ENCODE assay signal across 8 mouse cellular contexts in the genomic region with DNA sequence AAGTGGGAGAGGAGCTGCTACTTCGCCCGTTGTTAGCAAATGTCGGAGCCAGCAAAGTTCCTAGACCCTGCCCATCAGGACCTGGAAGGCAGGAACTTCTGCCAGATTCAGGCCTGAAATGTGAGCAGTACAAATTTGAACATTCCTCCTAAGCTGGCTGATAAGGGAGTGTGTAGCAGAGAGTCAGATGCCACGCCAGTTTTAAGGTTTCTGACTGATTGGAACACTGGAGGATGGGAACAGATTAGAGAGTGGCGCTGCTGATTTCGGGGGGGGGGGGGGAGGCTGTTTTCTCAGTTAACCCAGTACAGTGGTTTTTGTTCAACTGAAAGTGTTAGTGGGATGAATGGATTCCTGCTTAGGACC. TPM values are rescaled to one million over a fixed set of nuclear protein-coding genes. Genes with fewer than 3 reads are reported as not detected.
DNase-seq lines count a peak whose midpoint lies in the region; ATAC-seq and TF ChIP-seq lines count a peak whose summit lies in the region.

No protein-coding gene starts in this region.

- 2% methylated on average over 6 of the region's 6 CpGs for WGBS in heart, embryonic 12.5 days
- WGBS in forebrain, embryonic 15.5 days: 3% methylated on average over 6 of the region's 6 CpGs
- under 1% methylated on average over 6 of the region's 6 CpGs for WGBS in liver, postnatal 0 days (ENCODE audit: insufficient replicate concordance)

- TF ChIP-seq EP300 in ES-Bruce4 (IDR thresholded peaks at IDR 0.05; ENCODE audit: insufficient read depth, low read depth, low read length): no peak
- TF ChIP-seq EP300 in liver, postnatal 0 days (IDR thresholded peaks at IDR 0.05; ENCODE audit: low read depth): no peak

- 0 out of 2 replicates have a peak, but pooled peaks have one; percentile 2 for ATAC-seq in heart, embryonic 12.5 days (ENCODE audit: insufficient number of reproducible peaks, low FRiP score)
- ATAC-seq in forebrain, embryonic 15.5 days (replicated peaks): no peak
- ATAC-seq in liver, postnatal 0 days: no peak
- no peak for ATAC-seq in activated CD4-positive, CD25-positive, alpha-beta regulatory T cell, adult 4 months

- no peaks in the 10 kb centered on the region for H3K9me3 ChIP-seq in heart, embryonic 12.5 days (replicated peaks)
- no peaks in the 10 kb centered on the region for H3K9me3 ChIP-seq in ES-Bruce4 (replicated peaks; ENCODE audit: control insufficient read depth, insufficient read depth, low read length, poor library complexity, severe bottlenecking)
- H3K9me3 ChIP-seq in forebrain, embryonic 15.5 days: no peaks in the 10 kb centered on the region
- H3K9me3 ChIP-seq in liver, postnatal 0 days (ENCODE audit: low read length): no peaks in the 10 kb centered on the region

- intact Hi-C loops in heart, postnatal 14 days (cut with DNase I): loop anchor here (5.0 kb wide), 1 partner anchor 132 kb away; the partner anchor contains the start of genes Rab13 and Rps27

- peak overlapping the region; percentile 99 for H3K9ac ChIP-seq in heart, embryonic 12.5 days
- H3K9ac ChIP-seq in ES-Bruce4 (ENCODE audit: low read depth, poor library complexity, severe bottlenecking): peak overlapping the region; percentile 92
- H3K9ac ChIP-seq in forebrain, embryonic 15.5 days (replicated peaks): peak overlapping the region; percentile 81
- H3K9ac ChIP-seq in liver, postnatal 0 days (replicated peaks): peak overlapping the region; percentile 91

- DNase-seq in heart, postnatal 14 days: no peak
- DNase-seq in liver, postnatal 0 days: no peak
- DNase-seq in cerebellum, adult 9-10 months: no peak
- DNase-seq in left cerebral cortex, adult 9 months (ENCODE audit: low spot score in 2 of 2): no peak

- peak overlapping the region; percentile 99 for H3K27ac ChIP-seq in heart, embryonic 12.5 days (ENCODE audit: poor library complexity, severe bottlenecking)
- peak overlapping the region; percentile 93 for H3K27ac ChIP-seq in ES-Bruce4 (ENCODE audit: insufficient read depth, low read length)
- peak overlapping the region; percentile 93 for H3K27ac ChIP-seq in forebrain, embryonic 15.5 days (replicated peaks)
- H3K27ac ChIP-seq in liver, postnatal 0 days (ENCODE audit: low read depth): peak overlapping the region; percentile 99

- H3K4me3 ChIP-seq in heart, embryonic 12.5 days: peak overlapping the region; percentile 96
- peak overlapping the region; percentile 85 for H3K4me3 ChIP-seq in ES-Bruce4 (ENCODE audit: low read depth, low read length)
- H3K4me3 ChIP-seq in forebrain, embryonic 15.5 days: peak overlapping the region; percentile 88
- H3K4me3 ChIP-seq in liver, postnatal 0 days (ENCODE audit: low read depth, low read length): peak overlapping the region; percentile 91

- peaks cover 59% of the 10 kb centered on the region for H3K4me1 ChIP-seq in heart, embryonic 12.5 days (replicated peaks)
- peaks cover 2% of the 10 kb centered on the region for H3K4me1 ChIP-seq in ES-Bruce4 (ENCODE audit: control insufficient read depth, insufficient read depth, low read length)
- H3K4me1 ChIP-seq in forebrain, embryonic 15.5 days: peaks cover 59% of the 10 kb centered on the region
- peaks cover 51% of the 10 kb centered on the region for H3K4me1 ChIP-seq in liver, postnatal 0 days (ENCODE audit: insufficient read depth)

- H3K4me2 ChIP-seq in heart, embryonic 12.5 days: peak overlapping the region; percentile 90
- H3K4me2 ChIP-seq in forebrain, embryonic 15.5 days (replicated peaks): peak overlapping the region; percentile 63
- peak overlapping the region; percentile 95 for H3K4me2 ChIP-seq in liver, postnatal 0 days (ENCODE audit: low read depth, low read length)

- no peak for TF ChIP-seq CTCF in ES-Bruce4 (IDR thresholded peaks at IDR 0.05; ENCODE audit: low read depth, low read length)
- TF ChIP-seq CTCF in liver, postnatal 0 days (IDR thresholded peaks at IDR 0.05; ENCODE audit: low read depth): no peak

- no peak for TF ChIP-seq POLR2A in ES-Bruce4 (IDR thresholded peaks at IDR 0.05; ENCODE audit: insufficient read depth, low read length)

- no peaks in the 10 kb centered on the region for H3K27me3 ChIP-seq in heart, embryonic 12.5 days (replicated peaks)
- no peaks in the 10 kb centered on the region for H3K27me3 ChIP-seq in ES-Bruce4 (ENCODE audit: control insufficient read depth, insufficient read depth, low read length, poor library complexity, severe bottlenecking)
- no peaks in the 10 kb centered on the region for H3K27me3 ChIP-seq in forebrain, embryonic 15.5 days
- H3K27me3 ChIP-seq in liver, postnatal 0 days (ENCODE audit: insufficient read depth, low read length): no peaks in the 10 kb centered on the region

- 0 out of 2 replicates have a peak, but pooled peaks cover 4% of the 10 kb centered on the region for H3K36me3 ChIP-seq in heart, embryonic 12.5 days
- H3K36me3 ChIP-seq in ES-Bruce4 (ENCODE audit: control insufficient read depth, insufficient read depth, low read length, poor library complexity, severe bottlenecking): no peaks in the 10 kb centered on the region
- no peaks in the 10 kb centered on the region for H3K36me3 ChIP-seq in forebrain, embryonic 15.5 days
- H3K36me3 ChIP-seq in liver, postnatal 0 days (replicated peaks; ENCODE audit: insufficient read depth, low read length): no peaks in the 10 kb centered on the region

RNA-seq across cellular contexts. Expression of gene Tpm3, which starts 8.0 kb away (rescaled TPM):
- 335 and 344 TPM in 2 replicates for polyA plus RNA-seq in heart, embryonic 12.5 days (2016; fragmentation: Nextera tagmentation; extraction: Ambion mirVana)
- total RNA-seq in heart, postnatal 14 days (2021): 10 to 100 TPM; 71.0 to 71.4 TPM
- 286 and 305 TPM in 2 replicates for polyA plus RNA-seq in ES-Bruce4 (2011; ENCODE audit: insufficient read depth, insufficient read length, low read depth, missing spikeins)
- 448 and 450 TPM in 2 replicates for polyA plus RNA-seq in forebrain, embryonic 15.5 days (2015; fragmentation: Nextera tagmentation; extraction: Ambion mirVana)
- 156 and 162 TPM in 2 replicates for polyA plus RNA-seq in liver, postnatal 0 days (2015; fragmentation: Nextera tagmentation; extraction: Ambion mirVana)
- 100 to 1,000 TPM; 850 to 880 TPM for polyA plus RNA-seq in activated CD4-positive, CD25-positive, alpha-beta regulatory T cell, adult 4 months (2017; shearing (Covaris generic))

RNA-seq across cellular contexts. Expression of gene Nup210l, which starts 23.5 kb away (rescaled TPM):
- polyA plus RNA-seq in heart, embryonic 12.5 days (2016; fragmentation: Nextera tagmentation; extraction: Ambion mirVana): 0.33 and 0.40 TPM in 2 replicates
- total RNA-seq in heart, postnatal 14 days (2021): under 1 TPM; 0.12 to 0.14 TPM
- polyA plus RNA-seq in ES-Bruce4 (2011; ENCODE audit: insufficient read depth, insufficient read length, low read depth, missing spikeins): 0.73 and 0.81 TPM in 2 replicates
- polyA plus RNA-seq in forebrain, embryonic 15.5 days (2015; fragmentation: Nextera tagmentation; extraction: Ambion mirVana): 0.23 and 0.29 TPM in 2 replicates
- polyA plus RNA-seq in liver, postnatal 0 days (2015; fragmentation: Nextera tagmentation; extraction: Ambion mirVana): 0.02 and 0.04 TPM in 2 replicates
- polyA plus RNA-seq in activated CD4-positive, CD25-positive, alpha-beta regulatory T cell, adult 4 months (2017; shearing (Covaris generic)): under 1 TPM; 0.15 to 0.37 TPM

RNA-seq across cellular contexts. Expression of gene Ubap2l, which starts 28.1 kb away (rescaled TPM):
- polyA plus RNA-seq in heart, embryonic 12.5 days (2016; fragmentation: Nextera tagmentation; extraction: Ambion mirVana): 178 and 200 TPM in 2 replicates
- 100 to 1,000 TPM; 119 to 130 TPM for total RNA-seq in heart, postnatal 14 days (2021)
- polyA plus RNA-seq in ES-Bruce4 (2011; ENCODE audit: insufficient read depth, insufficient read length, low read depth, missing spikeins): 414 and 432 TPM in 2 replicates
- 149 and 159 TPM in 2 replicates for polyA plus RNA-seq in forebrain, embryonic 15.5 days (2015; fragmentation: Nextera tagmentation; extraction: Ambion mirVana)
- 57.4 TPM in 2 replicates for polyA plus RNA-seq in liver, postnatal 0 days (2015; fragmentation: Nextera tagmentation; extraction: Ambion mirVana)
- polyA plus RNA-seq in activated CD4-positive, CD25-positive, alpha-beta regulatory T cell, adult 4 months (2017; shearing (Covaris generic)): 100 to 1,000 TPM; 189 to 209 TPM

RNA-seq across cellular contexts. Expression of gene 4933434E20Rik, which starts 29.0 kb away (rescaled TPM):
- 136 and 141 TPM in 2 replicates for polyA plus RNA-seq in heart, embryonic 12.5 days (2016; fragmentation: Nextera tagmentation; extraction: Ambion mirVana)
- 10 to 100 TPM; 60.6 to 67.1 TPM for total RNA-seq in heart, postnatal 14 days (2021)
- polyA plus RNA-seq in ES-Bruce4 (2011; ENCODE audit: insufficient read depth, insufficient read length, low read depth, missing spikeins): 67.1 and 67.6 TPM in 2 replicates
- polyA plus RNA-seq in forebrain, embryonic 15.5 days (2015; fragmentation: Nextera tagmentation; extraction: Ambion mirVana): 215 and 217 TPM in 2 replicates
- polyA plus RNA-seq in liver, postnatal 0 days (2015; fragmentation: Nextera tagmentation; extraction: Ambion mirVana): 64.6 and 66.7 TPM in 2 replicates
- polyA plus RNA-seq in activated CD4-positive, CD25-positive, alpha-beta regulatory T cell, adult 4 months (2017; shearing (Covaris generic)): 100 to 1,000 TPM; 295 to 347 TPM
